Mouse (Mus musculus) heart, adult 10 weeks (tissue): Measurements from ENCODE around the gene Srebf1. TPM values are rescaled to one million over a fixed set of nuclear protein-coding genes. Genes with fewer than 3 reads are reported as not detected.

ENCODE experiments used
- polyA plus RNA-seq: library from polyadenylated mRNA; stranded (reverse); fragments of 350-450 nt; fragmentation: Illumina TruSeq; extraction: RNeasy Lipid Tissue Mini Kit (QIAGEN cat#74804); gene quantifications from one replicate; pipeline ENCODE4 v1.2.3, GENCODE M21; 2014; ENCODE audit warnings: low read depth, low replicate concordance

The Srebf1 gene
- 22.1 TPM for polyA plus RNA-seq

DNA sequence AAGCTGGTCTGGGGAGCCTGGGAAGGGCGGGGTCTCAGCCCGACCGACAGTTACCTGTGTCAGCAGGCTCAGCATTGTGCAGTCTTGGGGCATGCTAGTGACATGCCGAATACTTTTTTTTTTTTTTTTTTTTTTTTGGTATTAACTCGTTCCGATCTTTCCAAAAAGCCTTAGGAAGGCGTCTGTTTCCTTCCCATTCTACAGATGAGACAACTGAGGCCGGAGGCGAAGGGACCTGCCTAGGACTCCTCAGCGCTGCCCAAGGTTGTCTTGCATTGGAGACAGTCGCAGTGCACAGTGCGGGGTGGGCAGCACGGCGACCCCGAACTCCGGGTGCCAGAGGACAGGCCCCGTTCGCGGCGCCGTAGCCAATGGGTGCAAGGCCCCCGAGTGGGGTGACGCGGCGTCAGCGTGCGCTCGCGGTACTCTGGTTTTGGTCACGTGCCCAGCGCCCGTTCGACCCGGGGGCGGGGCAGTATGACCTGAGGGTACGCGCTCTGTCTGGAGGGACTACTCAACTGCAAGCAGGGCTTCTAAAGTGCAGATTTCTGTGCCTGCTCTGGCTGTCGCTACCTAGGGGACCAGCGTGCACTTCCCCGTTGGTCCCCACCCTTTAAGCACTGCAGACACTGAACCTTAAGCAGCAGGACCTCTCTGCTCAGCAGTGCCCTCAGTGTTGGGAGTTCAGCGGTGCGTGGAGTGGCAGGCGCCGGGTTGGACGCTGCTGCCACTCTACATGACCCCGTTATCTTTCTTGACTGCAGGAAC lies at the start of gene Srebf1:
Gene Srebf1 (minus strand): TSS at position 113 of the 768 bp plus-strand sequence.

Other genes starting within 250 kb of the Srebf1 start
- gene Pemt, start 176.1 kb downstream of the Srebf1 start, polyA plus RNA-seq: 2.5 TPM
- 19.7 TPM for gene Rai1, start 117.6 kb downstream of the Srebf1 start, polyA plus RNA-seq
- 118 TPM for gene Tom1l2, start 130.3 kb upstream of the Srebf1 start, polyA plus RNA-seq
- 5.1 TPM for gene Drc3, start 130.7 kb upstream of the Srebf1 start, polyA plus RNA-seq
- gene Gid4, start 194.6 kb upstream of the Srebf1 start, polyA plus RNA-seq: 40.5 TPM
- 34.0 TPM for gene Atpaf2, start 195.9 kb upstream of the Srebf1 start, polyA plus RNA-seq
- 34.4 TPM for gene Drg2, start 232.0 kb upstream of the Srebf1 start, polyA plus RNA-seq
- not detected for gene Myo15, start 246.8 kb upstream of the Srebf1 start, polyA plus RNA-seq